Mouse (Mus musculus): ENCODE measurements at regions not wholly inside any gene's neighbourhood (a gene's known extent, or its start where the extent isn't known, plus 50 kb on each side); places are given as distances from the start of the nearest gene placed in this dataset.

DNA sequence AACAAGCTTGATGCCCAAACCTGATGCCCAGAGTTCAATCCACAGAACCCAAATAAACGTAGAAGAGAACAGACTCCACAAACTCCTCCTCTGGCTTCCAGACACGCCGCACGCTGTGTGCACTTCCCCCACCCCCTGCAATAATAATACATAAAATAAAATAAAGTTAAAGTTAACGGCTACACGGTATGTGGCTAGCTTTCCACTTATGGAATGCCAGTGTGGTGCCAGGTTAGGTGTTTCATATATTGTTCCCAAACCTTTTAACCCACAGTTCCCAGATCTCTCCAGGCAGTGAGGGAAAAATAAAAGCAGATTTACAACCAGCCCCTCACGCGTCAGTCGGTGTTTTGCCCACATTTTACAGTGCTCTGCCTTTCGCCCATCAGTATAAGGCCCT lies 233.8 kb upstream of the Jarid2 start:
- TF ChIP-seq GATA1 (IDR thresholded peaks at IDR 0.05; ENCODE audit: low read length), result no peak
- TF ChIP-seq TAL1 (IDR thresholded peaks at IDR 0.05; ENCODE audit: low read length), result no peak

Data from erythroblast, embryonic 14.5 days (primary cell).